1 mouse cellular context compared by ENCODE assay signal in the genomic region with DNA sequence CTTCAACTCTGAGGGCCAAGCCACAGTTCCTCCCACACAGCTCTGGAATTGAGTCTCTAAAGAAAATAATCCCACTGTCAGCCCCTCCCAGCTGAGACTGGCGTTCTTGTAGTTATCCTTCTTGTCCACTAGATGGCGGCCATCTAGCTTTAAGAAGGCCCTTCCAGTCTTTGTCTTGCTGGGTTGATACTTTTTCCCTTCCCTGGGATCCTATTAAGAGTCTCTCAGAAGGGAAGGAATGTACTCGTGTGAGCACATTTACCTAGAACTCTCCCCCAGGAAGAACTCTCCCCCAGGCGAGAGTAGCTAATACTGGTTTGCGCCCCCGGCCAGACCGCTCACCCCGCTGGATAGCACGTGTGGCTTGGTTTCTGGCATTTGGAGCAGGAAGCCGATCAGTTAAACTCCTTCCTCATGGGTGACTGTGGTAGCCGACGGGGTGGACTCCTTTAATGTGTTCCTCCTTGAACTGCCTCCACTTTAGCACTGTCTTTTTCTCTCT.
TF ChIP-seq lines count a peak whose summit lies in the region.

No protein-coding gene starts in this region.

TF ChIP-seq in CH12.LX, 34 proteins besides CTCF, POLR2A, EP300 and RAD21:
- peak; percentile 46 for TF ChIP-seq SMC3 (IDR thresholded peaks at IDR 0.05; ENCODE audit: low read depth, low read length)
- no peak for TF ChIP-seq KAT2A (IDR thresholded peaks at IDR 0.05; ENCODE audit: insufficient replicate concordance, low read length)
